8 mouse cellular contexts compared by ENCODE assay signal in the genomic region with DNA sequence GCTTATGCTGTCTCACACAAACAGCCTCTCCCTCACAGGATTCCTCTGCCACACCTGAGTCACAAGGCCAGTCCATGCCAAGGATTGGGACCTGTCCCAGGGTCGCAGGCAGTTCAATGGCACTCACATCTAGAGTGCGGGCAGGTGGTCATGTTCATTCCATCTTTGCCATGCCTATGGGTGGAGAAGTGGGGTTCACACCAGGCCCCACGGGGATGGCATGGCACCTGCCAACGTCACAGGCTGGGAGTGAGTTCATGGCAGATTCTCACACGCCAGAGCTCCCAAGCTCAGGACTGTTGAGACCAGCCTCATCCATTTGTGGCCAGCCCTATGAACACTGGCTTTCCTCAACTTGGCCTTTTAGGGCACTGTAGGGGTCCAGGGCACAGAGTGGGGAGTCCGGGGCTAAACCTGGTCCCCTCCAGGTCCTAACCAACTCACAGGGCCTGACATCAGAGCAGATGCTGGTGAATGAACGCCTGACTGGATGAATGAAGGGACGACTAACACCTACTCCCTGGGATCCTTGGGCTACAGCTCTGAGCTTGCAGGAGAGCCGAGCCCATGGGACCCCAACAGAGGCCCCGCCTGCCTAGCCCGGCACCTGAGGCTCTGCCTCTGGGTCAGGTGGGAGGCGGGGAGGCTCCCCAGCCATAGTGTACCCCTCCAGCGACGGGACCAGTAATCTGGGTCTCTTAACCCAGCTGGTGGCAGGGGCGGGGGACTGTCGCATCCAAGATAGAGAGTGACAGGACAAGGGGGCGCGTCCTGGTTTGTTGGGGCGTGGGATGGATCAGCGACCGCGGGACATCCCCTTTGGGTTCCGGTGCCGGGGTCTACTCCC. TPM values are rescaled to one million over a fixed set of nuclear protein-coding genes. Genes with fewer than 3 reads are reported as not detected.
DNase-seq lines count a peak whose midpoint lies in the region; ATAC-seq and TF ChIP-seq lines count a peak whose summit lies in the region.

No protein-coding gene starts in this region.

- intact Hi-C loops in left cerebral cortex, adult 2 months (cut with DNase I), result loop anchor here (5.0 kb wide), 2 partner anchors 47 to 82 kb away; no protein-coding TSS in a partner anchor
- intact Hi-C loops in left cerebral cortex, postnatal 14 days (cut with DNase I), result loop anchor here (5.0 kb wide), 2 partner anchors 52 to 82 kb away; no protein-coding TSS in a partner anchor

- ATAC-seq in hindbrain, embryonic 16.5 days, result peak; percentile 28; the same call in 1 of the 2 replicates
- ATAC-seq in neural tube, embryonic 11.5 days (ENCODE audit: insufficient read depth, low FRiP score, low TSS enrichment), result no peak
- no peak for ATAC-seq in monocyte, adult 5-6 weeks (replicated peaks; ENCODE audit: insufficient number of reproducible peaks, low FRiP score, low TSS enrichment, poor library complexity, severe bottlenecking)

- peaks cover 44% of the 10 kb centered on the region for H3K4me1 ChIP-seq in embryonic facial prominence, embryonic 10.5 days
- peaks cover 20% of the 10 kb centered on the region for H3K4me1 ChIP-seq in hindbrain, embryonic 16.5 days (ENCODE audit: control insufficient read depth, insufficient read depth, low read depth, low read length)
- peaks cover 6% of the 10 kb centered on the region; the same call in 1 of the 2 replicates for H3K4me1 ChIP-seq in neural tube, embryonic 11.5 days (ENCODE audit: control insufficient read depth, insufficient read depth, low read length)

- H3K36me3 ChIP-seq in embryonic facial prominence, embryonic 10.5 days (replicated peaks), result no peaks in the 10 kb centered on the region
- H3K36me3 ChIP-seq in hindbrain, embryonic 16.5 days (ENCODE audit: control insufficient read depth, insufficient read depth, low read length), result no peaks in the 10 kb centered on the region
- H3K36me3 ChIP-seq in neural tube, embryonic 11.5 days (ENCODE audit: control insufficient read depth, insufficient read depth, low read length), result no peaks in the 10 kb centered on the region

- peaks cover 99% of the 10 kb centered on the region for H3K27me3 ChIP-seq in embryonic facial prominence, embryonic 10.5 days (replicated peaks; ENCODE audit: low read depth, poor library complexity, severe bottlenecking)
- no peaks in the 10 kb centered on the region for H3K27me3 ChIP-seq in hindbrain, embryonic 16.5 days (replicated peaks; ENCODE audit: control insufficient read depth, insufficient read depth, low read length)
- H3K27me3 ChIP-seq in neural tube, embryonic 11.5 days (ENCODE audit: control insufficient read depth, insufficient read depth, low read length), result peaks cover 39% of the 10 kb centered on the region

- no peak for TF ChIP-seq CTCF in left cerebral cortex, adult 2 months (IDR thresholded peaks at IDR 0.05)

- DNase-seq in left cerebral cortex, adult 2 months (ENCODE audit: extremely low spot score in 1 of 2, low spot score in 2 of 2), result peak in 1 of 2 experiments; percentile 39
- no peak for DNase-seq in left cerebral cortex, postnatal 14 days (ENCODE audit: low spot score in 2 of 2)
- peak; percentile 32 for DNase-seq in embryonic facial prominence, embryonic 10.5 days (ENCODE audit: low spot score)
- no peak for DNase-seq in neural tube, embryonic 11.5 days (ENCODE audit: low spot score)
- DNase-seq in spleen, postnatal 4 days (ENCODE audit: low spot score in 2 of 2), result no peak
- no peak for DNase-seq in adrenal gland, adult 8-10 months

- H3K27ac ChIP-seq in left cerebral cortex, adult 2 months, result peak overlapping the region; percentile 94
- peak overlapping the region; percentile 71; the same call in 1 of the 2 replicates for H3K27ac ChIP-seq in embryonic facial prominence, embryonic 10.5 days (replicated peaks)
- no peak overlapping the region for H3K27ac ChIP-seq in hindbrain, embryonic 16.5 days (ENCODE audit: low read depth, low read length)
- H3K27ac ChIP-seq in neural tube, embryonic 11.5 days (ENCODE audit: low read depth, low read length), result no peak overlapping the region

- H3K4me3 ChIP-seq in left cerebral cortex, adult 2 months, result peak overlapping the region; percentile 81
- peak overlapping the region; percentile 71 for H3K4me3 ChIP-seq in embryonic facial prominence, embryonic 10.5 days
- H3K4me3 ChIP-seq in hindbrain, embryonic 16.5 days (ENCODE audit: low read length), result peak overlapping the region; percentile 65
- peak overlapping the region; percentile 63 for H3K4me3 ChIP-seq in neural tube, embryonic 11.5 days (ENCODE audit: low read depth, low read length)

- H3K9ac ChIP-seq in hindbrain, embryonic 16.5 days (ENCODE audit: low read depth, low read length), result peak overlapping the region; percentile 83
- H3K9ac ChIP-seq in neural tube, embryonic 11.5 days (ENCODE audit: low read length), result no peak overlapping the region; the same call in 1 of the 2 replicates

- 15% methylated on average over 24 of the region's 24 CpGs for WGBS in embryonic facial prominence, embryonic 10.5 days
- WGBS in hindbrain, embryonic 16.5 days, result 17% methylated on average over 24 of the region's 24 CpGs
- 13% methylated on average over 24 of the region's 24 CpGs for WGBS in neural tube, embryonic 11.5 days

- H3K9me3 ChIP-seq in embryonic facial prominence, embryonic 10.5 days, result no peaks in the 10 kb centered on the region
- no peaks in the 10 kb centered on the region for H3K9me3 ChIP-seq in hindbrain, embryonic 16.5 days (ENCODE audit: control insufficient read depth, low read length)
- no peaks in the 10 kb centered on the region for H3K9me3 ChIP-seq in neural tube, embryonic 11.5 days (ENCODE audit: control insufficient read depth, low read length)

- peak overlapping the region; percentile 90 for H3K4me2 ChIP-seq in hindbrain, embryonic 16.5 days (ENCODE audit: low read length)
- H3K4me2 ChIP-seq in neural tube, embryonic 11.5 days (ENCODE audit: low read depth), result peak overlapping the region; percentile 99

RNA-seq across cellular contexts. Expression of a gene that starts 0.8 kb away (rescaled TPM):
- total RNA-seq in left cerebral cortex, adult 2 months (2021), result 10 to 100 TPM; 88.9 to 92.4 TPM
- total RNA-seq in left cerebral cortex, postnatal 14 days (2021), result 10 to 100 TPM; 56.9 to 61.3 TPM
- 0.23 and 0.24 TPM in 2 replicates for polyA plus RNA-seq in embryonic facial prominence, embryonic 10.5 days (2016; fragmentation: Nextera tagmentation; extraction: Ambion mirVana)
- polyA plus RNA-seq in hindbrain, embryonic 16.5 days (2015; fragmentation: Nextera tagmentation; extraction: Ambion mirVana), result 5.5 and 5.8 TPM in 2 replicates
- polyA plus RNA-seq in neural tube, embryonic 11.5 days (2014; fragmentation: Nextera tagmentation; extraction: Ambion mirVana), result 0.23 and 0.31 TPM in 2 replicates
- total RNA-seq in adrenal gland, adult 8-10 months (2022), result 10 to 100 TPM in 2 of 4 experiments, 1 to 10 TPM in 2; 1.9 to 15.9 (median 8.4) TPM
- not detected in 3 replicates for total RNA-seq in monocyte, adult 5-6 weeks (2017)

Comparison
In these comparisons a context has a peak if more than half of its experiments do, and no peak if none do; other contexts are left out.
1. H3K27ac ChIP-seq: peak in left cerebral cortex, adult 2 months (single experiment) and embryonic facial prominence, embryonic 10.5 days (single experiment); none in hindbrain, embryonic 16.5 days (single experiment) and neural tube, embryonic 11.5 days (single experiment).
2. Peak in every context shown above with its lines, with median percentiles within 50 percentile points of each other: H3K4me3 ChIP-seq.